Mouse (Mus musculus) lung, postnatal 36 days (tissue): ENCODE data around the gene Rhd.
"Not testable (repeated sequence)": the region's sequence is repeated elsewhere in the genome, so short reads cannot be mapped to it uniquely, and the experiment has no call there.

Experiments used
- DNase-seq: peaks from one replicate; pipeline ENCODE4 v3.0.0; 2022; ENCODE audit warnings: mixed read lengths

Gene Rhd

DNA sequence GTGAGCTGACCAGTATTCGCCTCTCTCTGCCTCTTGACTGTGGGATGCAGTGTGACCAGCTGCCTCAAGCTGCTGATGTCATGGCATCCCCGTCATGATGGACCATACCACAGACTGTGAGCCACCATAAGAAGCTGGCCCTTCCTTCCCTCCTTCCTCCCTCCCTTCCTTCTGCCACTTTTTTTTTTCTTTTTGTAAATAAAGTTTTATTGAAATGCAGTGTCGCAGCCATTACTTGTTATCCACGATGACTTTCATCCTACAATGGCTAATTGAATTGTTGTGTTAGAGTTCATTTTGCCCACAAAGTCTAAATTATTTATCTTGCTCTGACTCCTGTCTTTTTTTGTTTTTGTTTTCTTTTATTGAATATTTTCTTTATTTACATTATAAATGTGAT lies 5.8 kb upstream of the Rhd start:
- DNase-seq, result no peak

DNA sequence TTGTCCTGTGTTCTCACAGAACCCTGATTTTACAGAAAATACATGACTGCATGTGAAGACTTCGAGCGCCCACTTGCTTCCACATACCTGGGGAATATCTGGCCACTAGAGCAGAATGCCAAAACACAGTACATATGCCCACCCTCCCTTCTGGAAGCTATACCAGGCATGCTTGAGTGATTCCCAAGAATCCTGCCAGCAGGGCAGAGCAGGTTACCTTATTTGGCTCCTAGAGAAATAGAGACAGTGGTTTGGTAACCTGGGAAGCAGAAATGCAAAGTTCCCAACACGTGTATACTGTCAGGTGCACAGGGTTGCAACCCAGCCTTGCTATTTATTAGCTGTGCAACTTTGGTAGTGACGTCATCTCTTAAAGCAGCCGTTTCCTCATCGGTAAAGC lies 2.5 kb upstream of the Rhd start:
- no peak for DNase-seq

DNA sequence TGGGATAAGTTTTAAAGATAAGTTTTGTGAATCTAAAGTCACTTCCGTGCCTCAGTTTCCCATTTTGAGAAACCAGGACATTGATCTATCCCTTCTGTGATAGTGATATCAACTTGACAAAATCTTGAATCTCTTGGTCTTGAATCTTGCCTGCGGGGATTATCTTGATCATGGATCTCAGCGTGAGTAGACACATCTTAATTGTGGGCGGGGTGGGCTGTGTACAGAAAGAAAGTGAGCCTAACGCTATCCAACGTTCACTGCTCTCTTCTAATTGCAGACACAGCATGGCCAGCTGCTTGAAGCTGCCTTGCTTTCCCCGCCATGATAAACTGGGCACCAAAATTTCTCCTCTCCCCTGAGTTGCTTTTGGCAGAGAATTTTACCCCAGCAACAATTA lies 1.3 kb upstream of the Rhd start:
- DNase-seq, result no peak

DNA sequence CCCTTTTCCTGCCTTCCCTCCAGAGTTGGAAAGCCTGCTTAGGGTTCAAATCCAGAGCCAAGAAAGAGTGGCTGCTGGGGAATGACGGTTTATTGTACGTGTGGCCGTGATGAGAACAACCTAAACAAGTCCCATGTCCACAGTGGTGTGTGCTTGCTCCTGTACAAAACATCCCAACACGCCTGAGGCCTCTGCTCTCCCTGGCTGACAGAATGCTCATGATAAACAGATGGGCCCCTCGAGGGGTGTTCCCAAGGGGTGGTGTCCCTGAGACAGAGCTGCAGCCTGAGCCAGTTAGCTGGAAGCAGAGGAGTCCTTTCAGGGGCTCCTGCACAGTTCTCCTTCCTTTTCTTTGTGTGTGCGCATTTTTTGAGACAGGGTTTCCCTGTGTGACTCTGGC lies 1.0 kb downstream of the Rhd start:
- no peak for DNase-seq

DNA sequence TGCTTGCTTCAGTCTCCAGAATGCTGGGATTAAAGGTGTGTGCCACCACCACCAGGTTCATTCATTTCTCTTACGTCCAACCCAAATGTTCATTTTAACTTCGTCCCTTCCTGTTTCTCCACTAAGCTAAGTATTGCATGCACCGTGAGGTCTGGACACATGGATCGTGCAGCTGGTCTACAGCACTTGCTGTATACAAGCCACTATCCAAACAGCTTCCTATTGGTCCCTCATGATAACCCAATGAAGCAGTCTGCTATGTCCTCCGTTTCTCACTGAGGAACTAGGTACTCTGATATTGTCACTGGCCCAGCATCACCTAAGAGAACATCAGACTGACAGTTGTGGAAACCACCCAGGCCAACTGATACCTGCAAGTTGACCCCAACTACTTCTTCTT lies 1.5 kb downstream of the Rhd start:
- no peak for DNase-seq

DNA sequence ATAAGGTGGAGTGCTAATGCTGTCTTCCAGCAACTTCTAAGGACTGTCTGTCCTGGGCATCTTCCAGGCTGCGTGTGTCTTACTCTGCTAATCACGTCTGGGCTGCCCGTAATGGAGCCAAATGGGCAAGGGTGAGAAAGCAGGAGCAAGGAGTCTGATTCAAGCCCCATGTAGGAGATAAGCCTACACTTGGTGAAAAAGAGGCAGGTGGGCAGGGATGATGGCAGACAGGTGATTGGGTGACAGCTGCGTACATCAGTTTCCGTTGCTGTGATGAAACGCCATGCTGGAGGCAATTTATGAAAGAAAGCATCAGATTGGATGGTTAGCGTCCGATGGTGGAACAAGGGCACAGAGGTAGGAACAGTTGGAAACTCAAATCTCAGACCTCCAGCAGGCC lies 2.9 kb downstream of the Rhd start:
- DNase-seq, result no peak

DNA sequence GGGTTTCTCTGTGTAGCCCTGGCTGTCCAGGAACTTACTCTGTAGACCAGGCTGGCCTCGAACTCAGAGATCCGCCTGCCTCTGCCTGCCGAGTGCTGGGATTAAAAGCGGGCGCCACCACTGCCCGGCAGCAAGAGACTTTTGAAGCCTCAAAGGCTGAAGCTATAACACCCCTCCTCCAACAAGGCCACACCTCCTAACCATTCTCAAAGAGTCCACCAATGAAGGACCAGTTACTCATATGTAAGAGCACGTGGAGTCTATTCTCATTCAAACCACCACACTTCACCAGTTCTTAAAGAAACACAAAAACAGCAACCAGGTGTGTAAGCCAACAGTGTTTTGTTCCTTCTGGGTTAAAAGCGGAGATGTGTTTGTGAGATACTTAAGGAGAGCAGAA lies 3.3 kb downstream of the Rhd start:
- DNase-seq, result no peak

DNA sequence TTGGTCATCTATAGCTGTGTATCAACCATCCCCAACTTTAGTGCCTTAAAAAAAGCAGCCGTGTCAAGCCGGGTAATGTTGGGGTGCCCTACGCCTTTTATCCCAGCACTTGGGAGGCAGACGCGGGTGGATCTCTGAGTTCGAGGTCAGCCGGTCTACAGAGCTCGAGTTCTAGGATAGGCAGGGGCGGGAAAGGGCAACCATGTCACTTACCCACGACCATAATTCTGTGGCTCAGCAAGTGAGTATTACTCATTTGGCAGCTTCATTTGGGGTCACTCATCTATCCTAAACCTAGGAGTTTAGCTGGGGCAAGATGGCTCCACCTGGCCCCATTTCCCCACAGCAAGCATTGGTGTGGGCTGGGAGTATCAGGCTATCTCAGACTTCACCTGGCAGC lies 3.7 kb downstream of the Rhd start:
- no peak for DNase-seq

DNA sequence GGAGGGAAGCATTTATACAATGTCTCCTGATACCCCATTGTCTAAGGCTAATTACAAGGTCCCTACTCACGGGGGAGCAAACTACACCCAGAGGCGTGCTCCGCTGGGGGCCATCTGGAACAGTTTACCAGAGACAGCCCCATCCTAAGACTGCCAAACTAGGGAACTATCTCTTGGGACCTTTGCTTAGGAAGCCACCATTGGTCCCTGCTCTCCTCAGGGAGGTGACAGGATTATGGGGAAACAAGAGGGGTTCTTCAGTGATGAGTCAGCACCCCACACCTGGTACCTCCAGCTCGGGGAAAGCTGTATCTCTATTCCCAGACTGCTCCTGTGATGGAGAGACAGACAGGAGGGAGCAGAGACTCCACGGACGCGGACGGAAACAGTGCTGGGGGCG lies 4.2 kb downstream of the Rhd start:
- no peak for DNase-seq

DNA sequence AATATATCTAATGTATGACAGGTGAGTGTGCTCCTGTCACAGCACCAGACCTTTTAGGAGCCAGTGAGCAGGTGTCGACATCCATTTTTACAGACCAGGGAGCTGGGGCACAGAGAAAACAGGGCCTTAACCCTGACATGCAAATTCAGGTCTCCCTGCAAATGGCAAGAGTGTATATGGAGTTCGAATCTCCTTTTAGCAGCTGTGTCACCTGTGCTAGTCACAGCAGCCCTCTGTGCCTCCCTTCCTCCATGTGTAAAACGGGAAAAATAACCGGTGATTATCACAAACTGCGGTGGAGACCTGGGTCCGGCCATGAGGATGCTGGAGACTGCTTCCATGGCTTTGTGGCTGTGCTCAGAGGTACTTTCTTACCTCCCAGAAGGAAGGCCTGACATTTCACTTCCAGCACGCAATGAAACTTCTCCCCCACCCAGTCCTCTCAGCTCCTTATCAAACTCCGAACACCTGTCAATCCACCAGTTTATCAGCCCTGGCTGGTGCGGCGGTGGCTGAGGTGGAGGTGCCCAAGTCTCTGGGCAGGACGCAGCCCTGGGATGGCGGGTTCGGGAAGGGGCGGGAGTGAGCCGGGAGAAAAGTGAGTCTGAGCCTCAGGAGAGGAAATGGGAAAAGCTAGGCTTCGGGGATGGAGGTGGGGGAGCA lies 4.9 kb downstream of the Rhd start:
- DNase-seq, result no peak

DNA sequence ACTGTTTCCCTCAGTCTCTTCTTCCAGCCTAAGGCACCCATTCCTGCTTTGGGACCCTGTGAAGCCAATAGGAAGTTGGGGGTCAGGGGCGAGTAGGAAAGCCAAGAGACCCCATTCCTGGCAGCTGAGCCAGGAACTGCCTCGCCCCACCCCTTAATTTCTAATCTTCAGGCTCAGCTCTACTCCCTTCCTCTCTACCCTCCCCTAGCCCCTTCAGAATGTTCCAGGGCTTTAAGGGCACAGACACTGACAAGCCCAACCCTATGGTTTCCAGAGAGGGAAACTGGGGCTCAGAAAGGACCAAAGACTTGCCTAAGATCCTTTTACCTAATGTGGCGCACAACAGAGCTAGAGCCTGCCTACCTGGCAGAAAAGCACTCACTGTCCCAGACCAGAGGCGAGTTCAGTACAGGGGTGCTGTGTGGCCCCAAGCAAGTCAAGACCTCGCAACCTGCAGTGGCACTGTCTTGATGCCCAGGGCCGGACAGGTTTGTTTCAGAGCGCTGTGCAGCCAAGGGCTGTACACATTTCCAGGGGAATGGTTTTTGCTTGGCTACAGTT lies 5.6 kb downstream of the Rhd start:
- no peak for DNase-seq

DNA sequence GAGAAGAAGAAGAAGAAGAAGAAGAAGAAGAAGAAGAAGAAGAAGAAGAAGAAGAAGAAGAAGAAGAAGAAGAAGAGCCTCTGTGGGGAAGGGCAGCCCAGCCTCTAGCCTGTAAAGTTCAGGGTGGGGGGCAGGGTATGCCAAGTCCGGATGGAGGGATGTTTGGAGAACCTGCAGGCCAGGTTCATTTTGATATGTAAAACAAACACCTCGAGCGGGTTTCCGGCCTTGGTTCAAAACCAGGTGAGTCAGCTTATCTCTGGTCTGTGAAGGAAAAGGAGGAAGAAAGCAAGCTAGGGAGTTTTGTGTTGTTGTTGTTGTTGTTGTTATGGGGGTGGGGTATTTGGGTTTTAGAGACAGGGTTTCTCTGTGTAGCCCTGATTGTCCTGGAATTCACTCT lies 7.1 kb downstream of the Rhd start:
- DNase-seq, result no peak

DNA sequence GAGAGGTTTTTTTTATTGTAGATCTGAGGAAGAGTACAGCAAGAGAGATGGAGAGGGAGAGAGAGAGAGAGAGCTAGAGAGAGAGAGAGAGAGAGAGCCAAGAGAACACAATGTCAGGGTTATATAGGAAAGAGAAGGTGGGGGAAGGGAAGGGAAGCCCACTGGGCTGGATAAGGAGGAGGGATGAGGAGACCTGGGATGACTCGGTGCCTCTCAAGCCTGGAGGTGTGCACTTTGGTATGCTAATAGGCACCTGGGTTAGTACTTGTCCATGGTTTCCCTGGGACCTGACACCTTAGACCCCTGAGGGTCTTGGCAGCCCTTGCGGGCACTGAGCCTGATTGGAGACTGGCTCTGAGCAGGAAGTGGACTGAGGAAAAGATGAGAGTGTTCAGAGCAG lies 7.6 kb downstream of the Rhd start:
- DNase-seq, result no peak

DNA sequence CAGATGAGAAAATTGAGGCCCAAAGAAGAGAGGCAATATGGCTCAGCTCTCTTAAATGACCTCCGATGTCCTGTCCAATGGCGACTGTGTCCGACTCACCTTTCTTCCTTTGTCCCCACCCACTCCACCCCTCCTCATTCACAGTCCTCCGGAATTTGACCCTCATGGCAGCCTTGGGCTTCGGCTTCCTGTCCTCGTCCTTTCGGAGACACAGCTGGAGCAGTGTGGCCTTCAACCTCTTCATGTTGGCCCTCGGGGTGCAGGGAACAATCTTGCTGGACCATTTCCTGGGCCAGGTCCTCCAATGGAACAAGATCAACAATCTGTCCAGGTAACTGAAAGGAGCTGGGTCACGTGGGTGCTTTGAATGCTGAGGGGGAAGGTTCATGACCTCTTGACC lies 11.8 kb downstream of the Rhd start:
- DNase-seq, result no peak

DNA sequence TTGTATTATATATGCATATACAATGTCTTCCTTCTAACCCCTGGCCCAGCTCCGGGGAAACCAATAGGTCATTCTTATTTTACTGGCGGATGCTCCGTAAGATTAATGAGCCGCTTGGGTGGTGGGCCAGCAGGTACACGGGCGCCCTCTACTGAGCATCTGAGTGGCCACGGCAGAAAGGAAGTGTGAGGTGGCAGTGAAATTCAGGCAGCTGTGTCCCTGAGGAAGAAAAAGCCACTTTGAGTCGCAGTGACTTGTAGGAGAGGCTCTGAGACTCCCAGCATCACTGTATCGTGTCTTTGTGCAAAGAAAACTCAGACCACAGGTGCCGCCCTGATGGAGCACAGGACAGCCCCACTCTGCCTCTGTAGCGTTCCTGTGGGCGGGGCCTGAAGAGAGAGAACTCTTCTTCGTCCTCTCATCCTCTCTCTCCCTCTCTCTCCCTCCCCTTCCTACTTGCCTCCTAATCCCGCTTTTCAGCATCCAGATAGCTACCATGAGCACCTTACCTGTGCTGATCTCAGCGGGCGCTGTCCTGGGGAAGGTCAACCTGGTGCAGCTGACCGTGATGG lies 15.2 kb downstream of the Rhd start:
- DNase-seq, result peak; percentile 87

DNA sequence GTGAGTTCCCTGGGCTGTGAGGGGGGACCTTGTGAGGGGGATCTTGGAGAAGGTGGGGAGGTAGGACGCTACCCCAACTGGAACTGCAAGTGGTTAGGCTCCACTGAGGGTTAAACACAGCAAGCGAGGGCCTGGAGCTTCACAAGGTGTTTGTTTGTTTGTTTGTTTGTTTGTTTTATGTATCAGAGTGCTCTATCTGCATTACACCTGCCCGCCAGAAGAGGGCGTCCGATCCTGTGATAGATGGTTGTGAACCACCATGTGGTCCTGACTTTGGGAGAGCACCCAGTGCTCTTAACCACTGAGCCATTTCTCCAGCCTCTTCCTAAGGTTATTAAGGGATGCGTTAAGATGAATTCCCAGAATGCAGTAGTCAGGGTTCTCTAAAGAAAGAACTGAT lies 15.7 kb downstream of the Rhd start:
- peak; percentile 31 for DNase-seq

DNA sequence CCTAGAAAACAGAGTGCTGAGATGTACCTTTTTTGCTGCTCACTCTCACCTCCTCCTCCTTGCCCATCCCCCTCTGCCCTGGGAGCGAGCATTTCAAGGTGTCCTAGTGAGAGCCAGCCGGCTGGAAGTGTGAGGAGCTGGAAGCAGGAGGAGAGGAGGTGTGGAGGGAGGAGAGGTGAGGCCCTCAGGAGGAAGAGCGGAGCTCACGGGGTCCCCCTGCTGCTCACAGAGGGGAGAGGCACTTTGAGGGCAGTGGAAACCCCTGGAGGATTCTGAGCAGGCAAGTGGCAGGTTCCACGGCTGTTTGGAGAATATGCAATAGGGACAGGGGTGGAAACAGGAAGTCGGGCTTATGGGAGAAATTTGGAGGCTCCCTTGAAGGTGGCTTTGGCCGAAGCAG lies 18.9 kb downstream of the Rhd start:
- DNase-seq, result peak; percentile 42

DNA sequence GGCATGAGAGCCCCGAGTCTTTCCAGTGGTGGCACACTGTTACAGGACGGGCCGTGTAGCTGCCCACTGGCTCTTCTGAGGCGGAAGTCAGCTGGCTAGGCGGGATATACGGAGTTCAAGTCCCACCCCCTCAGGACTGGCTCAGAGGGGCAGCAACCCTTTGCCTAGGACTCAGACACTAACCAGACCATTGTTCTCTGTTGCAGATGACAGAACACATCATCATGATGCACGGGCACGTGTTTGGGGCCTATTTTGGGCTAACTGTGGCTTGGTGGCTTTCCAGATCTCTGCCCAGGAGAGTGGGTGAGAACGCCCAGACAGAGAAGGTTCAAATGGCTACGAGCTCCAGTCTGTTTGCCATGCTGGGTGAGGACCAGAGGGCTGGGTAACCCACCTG lies 19.5 kb downstream of the Rhd start:
- no peak for DNase-seq

DNA sequence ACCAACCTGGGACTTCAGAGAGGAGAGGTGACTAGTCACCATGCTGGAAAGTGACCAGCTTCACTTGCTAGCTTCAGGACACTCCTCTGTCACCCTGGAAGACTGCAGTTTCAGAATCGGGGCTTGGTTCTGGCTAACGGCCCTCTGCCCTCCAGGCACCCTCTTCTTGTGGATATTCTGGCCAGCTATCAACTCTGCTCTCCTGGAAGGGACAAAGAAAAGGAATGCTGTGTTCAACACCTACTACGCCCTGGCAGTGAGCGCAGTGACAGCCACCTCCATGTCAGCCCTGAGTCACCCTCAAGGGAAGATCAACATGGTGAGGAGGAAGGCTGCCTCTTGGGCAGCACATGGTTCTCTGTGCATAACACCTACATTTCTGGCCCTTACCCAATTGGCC lies 20.0 kb downstream of the Rhd start:
- DNase-seq, result no peak

DNA sequence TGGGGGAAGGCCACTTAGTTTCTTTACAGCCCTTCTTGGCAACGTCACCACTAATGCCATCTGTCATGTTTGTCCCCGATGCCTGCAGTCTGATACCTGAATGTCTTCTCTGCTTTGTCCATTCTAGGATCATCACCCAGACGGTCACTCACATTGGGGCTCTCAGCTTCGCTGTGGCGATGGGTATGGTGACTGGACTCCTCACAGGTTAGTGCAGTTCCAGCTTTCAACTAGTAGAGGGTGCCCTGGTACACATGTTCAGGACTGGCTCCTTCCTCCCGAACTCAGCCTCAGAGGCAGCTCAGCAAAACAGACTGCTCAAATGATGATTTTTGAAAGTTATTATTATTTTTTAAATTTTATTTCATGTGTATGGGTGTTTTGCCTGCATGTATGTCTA lies 27.8 kb downstream of the Rhd start:
- DNase-seq, result peak; percentile 77

DNA sequence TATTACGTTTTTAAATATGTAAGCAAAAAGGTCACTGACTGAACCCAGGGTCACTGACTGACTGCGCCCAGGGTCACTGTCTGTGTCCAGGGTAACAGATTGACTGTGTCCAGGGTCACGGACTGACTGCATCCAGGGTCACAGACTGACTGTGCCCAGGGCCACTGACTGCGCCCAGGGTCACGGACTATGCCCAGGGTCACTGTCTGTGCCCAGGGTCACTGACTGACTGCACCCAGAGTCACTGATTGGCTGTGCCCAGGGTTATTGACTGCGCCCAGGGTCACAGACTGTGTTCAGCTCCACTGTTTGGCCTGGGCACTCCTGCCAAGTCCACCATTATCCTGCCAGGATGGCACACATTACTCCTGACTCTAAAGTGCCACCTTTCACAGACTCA lies 32.9 kb downstream of the Rhd start:
- DNase-seq, result no peak

DNA sequence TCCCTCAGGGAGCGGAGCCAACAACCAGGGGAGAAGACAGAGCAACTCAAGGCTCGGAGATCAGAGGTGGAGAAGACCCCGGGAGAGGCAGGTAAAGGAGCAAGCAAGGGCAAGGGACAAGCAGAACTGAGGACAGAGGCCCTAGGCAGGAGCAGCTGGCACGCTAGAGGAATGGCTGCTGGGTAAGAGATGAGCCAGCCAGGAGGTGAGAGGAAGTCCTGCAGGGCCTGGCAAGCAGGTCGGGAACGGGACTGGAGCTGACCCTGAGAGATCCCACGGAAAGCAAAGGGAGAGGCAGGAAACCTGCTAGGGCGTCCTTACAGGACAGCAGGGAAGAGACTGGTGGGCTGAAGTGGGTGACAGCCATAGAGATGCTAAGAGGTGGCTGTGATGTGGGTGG lies 36.8 kb downstream of the Rhd start:
- DNase-seq, result no peak

DNA sequence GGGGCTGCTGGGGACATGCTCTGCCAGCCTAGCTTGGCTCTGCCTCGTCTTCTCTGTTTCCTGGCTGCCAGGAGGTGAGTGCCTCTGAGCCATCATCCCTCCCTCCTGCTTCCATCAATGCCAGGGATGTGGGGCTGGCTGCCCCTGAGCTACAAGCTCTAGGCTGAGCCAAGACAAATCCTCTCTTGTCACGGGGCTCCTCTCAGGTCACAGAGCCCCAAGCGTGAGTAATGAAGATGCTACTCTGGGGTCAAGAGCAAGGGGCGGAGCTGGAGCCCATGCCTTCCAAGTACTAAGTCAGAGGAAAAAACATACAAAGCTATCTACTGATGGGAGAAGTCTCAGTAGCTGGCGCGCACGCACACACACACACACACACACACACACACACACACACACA lies 38.7 kb downstream of the Rhd start:
- DNase-seq, result no peak

DNA sequence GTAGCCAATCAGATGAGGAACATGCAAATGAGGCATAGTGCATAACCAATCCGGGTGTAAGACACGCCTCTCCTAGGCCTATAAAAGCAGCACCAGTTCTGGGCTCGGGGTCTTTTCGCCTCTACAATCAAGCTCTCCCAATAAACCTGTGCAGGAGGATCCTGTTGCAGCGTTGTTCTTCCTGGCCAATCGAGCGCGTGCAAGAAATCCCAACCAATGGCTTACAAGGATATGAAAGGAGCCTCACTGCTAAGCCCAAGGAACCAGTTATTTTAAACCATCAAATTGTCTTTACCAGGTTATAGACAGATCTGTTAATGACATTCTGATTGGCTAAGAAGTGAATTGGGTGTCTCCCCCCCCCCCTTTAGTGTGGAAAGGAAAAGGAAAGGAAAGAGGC lies 47.1 kb downstream of the Rhd start:
- DNase-seq, result not testable (repeated sequence)

DNA sequence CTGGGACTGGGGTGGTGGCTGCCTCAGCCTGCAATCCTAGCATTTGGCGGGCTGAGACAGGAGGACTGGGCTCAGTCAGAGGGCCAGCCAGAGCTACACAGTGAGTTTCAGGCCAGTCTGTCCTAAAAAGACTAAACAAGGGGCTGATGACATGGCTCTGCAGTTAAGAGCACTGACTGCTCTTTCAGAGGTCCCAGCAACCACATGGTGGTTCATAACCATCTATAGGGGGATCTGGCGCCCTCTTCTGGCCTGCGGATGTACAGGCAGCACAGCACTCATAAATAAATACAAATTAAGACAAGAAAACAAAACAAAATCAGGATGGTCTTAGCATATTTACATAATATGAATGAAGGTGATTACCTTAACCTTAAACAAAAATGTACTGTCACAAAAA lies 49.1 kb downstream of the Rhd start:
- peak; percentile 90 for DNase-seq
